In genomic region chr14:51088970-51089673, GRCm38 (mm10) we compare ENCODE assay signal across 8 mouse cellular contexts. TPM values are rescaled to one million over a fixed set of nuclear protein-coding genes. Genes with fewer than 3 reads are reported as not detected.
DNase-seq lines count a peak whose midpoint lies in the region; ATAC-seq and TF ChIP-seq lines count a peak whose summit lies in the region.

No protein-coding gene starts in this region.

- peak; percentile 70 for ATAC-seq in common myeloid progenitor, adult 5-6 weeks (replicated peaks; ENCODE audit: low read depth, poor library complexity, severe bottlenecking)

- H3K27ac ChIP-seq in gastrocnemius, adult 2 months: peak overlapping the region; percentile 86

- intact Hi-C loops in gastrocnemius, adult 2 months (cut with DNase I): loop anchor here (1.0 to 2.0 kb wide), 2 partner anchors 24 to 282 kb away; partner anchors contain the start of genes Ccnb1ip1 and Parp2

- peak; percentile 96 for DNase-seq in ZHBTc4 (ENCODE audit: low read depth, low spot score)
- peak; percentile 94 for DNase-seq in gastrocnemius, adult 2 months
- DNase-seq in hindlimb bud, embryonic 11.5 days (ENCODE audit: extremely low spot score, low read depth, low spot score): peak; percentile 100
- DNase-seq in left cerebral cortex, adult 8-10 months (ENCODE audit: low spot score in 2 of 2): peak; percentile 94 to 100
- peak; percentile 96 for DNase-seq in right cerebral cortex, postnatal 10 days (ENCODE audit: low spot score in 2 of 2)
- peak; percentile 92 for DNase-seq in urinary bladder, postnatal 25 days (ENCODE audit: low spot score)

- TF ChIP-seq CTCF in gastrocnemius, adult 2 months (IDR thresholded peaks at IDR 0.05): no peak

- H3K9me3 ChIP-seq in megakaryocyte, embryonic 14.5 days: no peaks in the 10 kb centered on the region

- peak overlapping the region; percentile 87 for H3K4me3 ChIP-seq in gastrocnemius, adult 2 months
- peak overlapping the region; percentile 96 for H3K4me3 ChIP-seq in megakaryocyte, embryonic 14.5 days (replicated peaks)

- no peaks in the 10 kb centered on the region for H3K36me3 ChIP-seq in megakaryocyte, embryonic 14.5 days (replicated peaks; ENCODE audit: low read length)

- peaks cover 47% of the 10 kb centered on the region for H3K4me1 ChIP-seq in megakaryocyte, embryonic 14.5 days

- H3K27me3 ChIP-seq in megakaryocyte, embryonic 14.5 days (replicated peaks): peaks cover 7% of the 10 kb centered on the region

RNA-seq across cellular contexts. Expression of gene Rnase4, which starts 1.8 kb away (rescaled TPM):
- total RNA-seq in common myeloid progenitor, adult 5-6 weeks (2017): 0.82 and 2.5 TPM in 2 replicates
- 10 to 100 TPM; 34.6 to 40.1 TPM for total RNA-seq in gastrocnemius, adult 2 months (2021)
- 10 to 100 TPM; 15.6 to 31.6 (median 22.1) TPM for total RNA-seq in left cerebral cortex, adult 8-10 months (2022)
- polyA plus RNA-seq in megakaryocyte, embryonic 14.5 days (2012; ENCODE audit: insufficient read depth, low replicate concordance): 1.6 TPM in 1 of 2 replicates, not detected in the other

RNA-seq across cellular contexts. Expression of gene Ang, which starts 1.8 kb away (rescaled TPM):
- total RNA-seq in common myeloid progenitor, adult 5-6 weeks (2017): 1.1 TPM in 1 of 2 replicates, not detected in the other
- 1 to 10 TPM; 4.0 TPM for total RNA-seq in gastrocnemius, adult 2 months (2021)
- 1 to 10 TPM; 4.6 to 9.5 (median 5.3) TPM for total RNA-seq in left cerebral cortex, adult 8-10 months (2022)
- not detected in 2 replicates for polyA plus RNA-seq in megakaryocyte, embryonic 14.5 days (2012; ENCODE audit: insufficient read depth, low replicate concordance)

RNA-seq across cellular contexts. Expression of gene Olfr750, which starts 14.9 kb away (rescaled TPM):
- total RNA-seq in common myeloid progenitor, adult 5-6 weeks (2017): not detected in 2 replicates
- total RNA-seq in gastrocnemius, adult 2 months (2021): not detected
- total RNA-seq in left cerebral cortex, adult 8-10 months (2022): not detected
- polyA plus RNA-seq in megakaryocyte, embryonic 14.5 days (2012; ENCODE audit: insufficient read depth, low replicate concordance): not detected in 2 replicates

RNA-seq across cellular contexts. Expression of gene Eddm3b, which starts 25.1 kb away (rescaled TPM):
- total RNA-seq in common myeloid progenitor, adult 5-6 weeks (2017): not detected in 2 replicates
- total RNA-seq in gastrocnemius, adult 2 months (2021): not detected
- not detected for total RNA-seq in left cerebral cortex, adult 8-10 months (2022)
- polyA plus RNA-seq in megakaryocyte, embryonic 14.5 days (2012; ENCODE audit: insufficient read depth, low replicate concordance): not detected in 2 replicates

RNA-seq across cellular contexts. Expression of gene Rnase12, which starts 31.7 kb away (rescaled TPM):
- not detected in 2 replicates for total RNA-seq in common myeloid progenitor, adult 5-6 weeks (2017)
- total RNA-seq in gastrocnemius, adult 2 months (2021): not detected
- not detected for total RNA-seq in left cerebral cortex, adult 8-10 months (2022)
- not detected in 2 replicates for polyA plus RNA-seq in megakaryocyte, embryonic 14.5 days (2012; ENCODE audit: insufficient read depth, low replicate concordance)

Comparison
In these comparisons a context has a peak if more than half of its experiments do, and no peak if none do; other contexts are left out.
1. Peak in every context shown above with its lines: DNase-seq, ATAC-seq, H3K4me3 ChIP-seq and H3K27ac ChIP-seq.